28 mouse cellular contexts compared by ENCODE assay signal in the genomic region with DNA sequence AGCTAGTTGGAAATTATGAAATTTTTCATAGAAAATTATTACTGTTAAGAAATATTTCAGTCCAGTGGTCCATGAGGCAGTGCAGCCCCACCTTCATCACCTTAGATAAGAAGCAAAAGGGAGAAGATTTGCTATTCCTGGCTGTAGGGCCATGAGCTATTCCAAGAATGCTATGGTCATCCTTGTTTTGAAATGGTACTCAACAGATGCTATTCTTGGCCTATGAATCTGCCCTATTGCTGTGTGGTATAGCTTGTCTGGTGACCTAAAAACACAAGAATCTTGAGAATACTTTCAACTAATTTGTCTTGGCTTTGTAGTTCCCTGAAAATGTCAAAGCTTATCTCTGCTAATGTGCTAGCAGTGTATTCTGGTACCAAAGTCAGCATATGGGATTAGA.
DNase-seq lines count a peak whose midpoint lies in the region; ATAC-seq and TF ChIP-seq lines count a peak whose summit lies in the region.
"Had no signal": no experiment of that assay in that cellular context is flagged by ENCODE, and none has a peak within 500 bp of the region (broad histone marks: within the 10 kb centered on the region; RNA-seq: fewer than 3 reads in every experiment).

No protein-coding gene starts in this region.

- H3K4me2 ChIP-seq in heart, embryonic 11.5 days, result no peak overlapping the region
- no peak overlapping the region for H3K4me2 ChIP-seq in heart, embryonic 16.5 days (ENCODE audit: low read depth, low read length)
- H3K4me2 ChIP-seq in myocyte (ENCODE audit: low read depth), result no peak overlapping the region
- H3K4me2 ChIP-seq: forebrain, embryonic 12.5 days; forebrain, embryonic 15.5 days; hindbrain, embryonic 14.5 days had no signal

- H3K9ac ChIP-seq in heart, embryonic 11.5 days (ENCODE audit: low read depth, low read length), result no peak overlapping the region
- no peak overlapping the region for H3K9ac ChIP-seq in heart, embryonic 16.5 days (ENCODE audit: low read length)
- H3K9ac ChIP-seq: forebrain, embryonic 12.5 days; forebrain, embryonic 15.5 days; hindbrain, embryonic 14.5 days had no signal

- no peak overlapping the region for H3K27ac ChIP-seq in heart, embryonic 11.5 days (ENCODE audit: low read depth, low read length)
- H3K27ac ChIP-seq in heart, embryonic 16.5 days (ENCODE audit: low read length), result no peak overlapping the region; the same call in 1 of the 2 replicates
- H3K27ac ChIP-seq in forebrain, embryonic 10.5 days, result no peak overlapping the region
- H3K27ac ChIP-seq: forebrain, embryonic 12.5 days; forebrain, embryonic 15.5 days; hindbrain, embryonic 14.5 days; hindbrain, postnatal 0 days had no signal

- no peaks in the 10 kb centered on the region for H3K36me3 ChIP-seq in heart, embryonic 11.5 days (ENCODE audit: control insufficient read depth, insufficient read depth, low read length)
- no peaks in the 10 kb centered on the region for H3K36me3 ChIP-seq in heart, embryonic 16.5 days (ENCODE audit: control insufficient read depth, insufficient read depth)
- H3K36me3 ChIP-seq in myocyte (ENCODE audit: control insufficient read depth, insufficient read depth), result no peaks in the 10 kb centered on the region
- H3K36me3 ChIP-seq in forebrain, embryonic 10.5 days (replicated peaks), result no peaks in the 10 kb centered on the region
- H3K36me3 ChIP-seq: forebrain, embryonic 12.5 days; forebrain, embryonic 15.5 days had no signal

- H3K4me3 ChIP-seq in heart, embryonic 11.5 days (ENCODE audit: low read depth, low read length), result no peak overlapping the region
- no peak overlapping the region for H3K4me3 ChIP-seq in heart, embryonic 16.5 days (ENCODE audit: low read length)
- no peak overlapping the region for H3K4me3 ChIP-seq in myocyte
- H3K4me3 ChIP-seq in forebrain, embryonic 10.5 days, result no peak overlapping the region
- H3K4me3 ChIP-seq: forebrain, embryonic 12.5 days; forebrain, embryonic 15.5 days had no signal

- H3K9me3 ChIP-seq in heart, embryonic 11.5 days (replicated peaks; ENCODE audit: control insufficient read depth, low read length), result no peaks in the 10 kb centered on the region
- H3K9me3 ChIP-seq in heart, embryonic 16.5 days (replicated peaks; ENCODE audit: control insufficient read depth, low read length), result no peaks in the 10 kb centered on the region
- H3K9me3 ChIP-seq in forebrain, embryonic 10.5 days, result no peaks in the 10 kb centered on the region
- H3K9me3 ChIP-seq: forebrain, embryonic 12.5 days; forebrain, embryonic 15.5 days had no signal

- no peak for DNase-seq in heart, postnatal 10 days
- no peak for DNase-seq in heart, postnatal 4 days
- DNase-seq in Muller cell, postnatal 12 days (ENCODE audit: inconsistent ontology term), result peak; percentile 66
- DNase-seq in cerebellum, adult 11 months, result no peak
- no peak for DNase-seq in forebrain, embryonic 10.5 days (ENCODE audit: extremely low spot score, low spot score)
- DNase-seq: adrenal gland, postnatal 10 days; adrenal gland, postnatal 36 days; cerebellum, adult 11-12 months; cerebellum, adult 8-10 months; cerebellum, postnatal 10 days; cerebellum, postnatal 36 days; embryo, embryonic 11 days; gastrocnemius, postnatal 25 days; heart, adult 18-20 months; heart, postnatal 36 days; kidney, adult 18-20 months; kidney, adult 9 months had no signal

- TF ChIP-seq POLR2A in myocyte (IDR thresholded peaks at IDR 0.05; ENCODE audit: insufficient read length, low read depth), result no peak

- no peaks in the 10 kb centered on the region for H3K27me3 ChIP-seq in heart, embryonic 11.5 days (ENCODE audit: control insufficient read depth, insufficient read depth, low read length)
- no peaks in the 10 kb centered on the region for H3K27me3 ChIP-seq in heart, embryonic 16.5 days (ENCODE audit: control insufficient read depth, insufficient read depth, low read length)
- H3K27me3 ChIP-seq in myocyte (ENCODE audit: control insufficient read depth, insufficient read depth, insufficient read length), result no peaks in the 10 kb centered on the region
- H3K27me3 ChIP-seq in forebrain, embryonic 10.5 days (ENCODE audit: poor library complexity, severe bottlenecking), result no peaks in the 10 kb centered on the region
- H3K27me3 ChIP-seq: forebrain, embryonic 12.5 days; forebrain, embryonic 15.5 days; Patski had no signal

- no peaks in the 10 kb centered on the region for H3K79me2 ChIP-seq in myocyte (ENCODE audit: control insufficient read depth, insufficient read depth)

- 0 out of 2 replicates have a peak, but pooled peaks cover 2% of the 10 kb centered on the region for H3K4me1 ChIP-seq in heart, embryonic 11.5 days (ENCODE audit: control insufficient read depth, insufficient read depth, low read length)
- H3K4me1 ChIP-seq in heart, embryonic 16.5 days (ENCODE audit: control insufficient read depth, insufficient read depth, low read length), result peaks cover 4% of the 10 kb centered on the region; the same call in 1 of the 2 replicates
- H3K4me1 ChIP-seq in forebrain, embryonic 10.5 days, result no peaks in the 10 kb centered on the region
- H3K4me1 ChIP-seq: forebrain, embryonic 12.5 days; forebrain, embryonic 15.5 days had no signal

- intact Hi-C loops in heart, postnatal 10 days (cut with DNase I), result no loop called here

- ATAC-seq in heart, embryonic 11.5 days (replicated peaks; ENCODE audit: insufficient number of reproducible peaks, low FRiP score, low TSS enrichment), result 0 out of 2 replicates have a peak, but pooled peaks have one; percentile 35
- ATAC-seq in heart, embryonic 16.5 days (replicated peaks; ENCODE audit: extremely low read depth, insufficient read depth, low FRiP score), result peak; percentile 49; the same call in 1 of the 2 replicates
- ATAC-seq: CD4-positive, CD25-positive, alpha-beta regulatory T cell, adult 4 months; forebrain, embryonic 15.5 days; hindbrain, postnatal 0 days; inflammation-experienced regulatory T-cells, adult 6 months; intestine, embryonic 16.5 days; Patski had no signal

- no peak overlapping the region for H3ac ChIP-seq in myocyte (ENCODE audit: control insufficient read depth, insufficient read length)

TF ChIP-seq in myocyte, 11 proteins besides CTCF, POLR2A, EP300 and RAD21:
- 0 out of 2 replicates have a peak, but pooled peaks have one; percentile 20 for TF ChIP-seq CEBPB (IDR thresholded peaks at IDR 0.05; ENCODE audit: insufficient read depth, poor library complexity, severe bottlenecking)
- TF ChIP-seq MYOG (IDR thresholded peaks at IDR 0.05; ENCODE audit: control insufficient read depth in 1 of 3, insufficient read depth in 1 of 3, insufficient read length in 2 of 3, low read depth in 2 of 3), result no peak
- no peak for TF ChIP-seq SRF (IDR thresholded peaks at IDR 0.05; ENCODE audit: control insufficient read depth, insufficient read length, low read depth)
- TF ChIP-seq USF1 (IDR thresholded peaks at IDR 0.05; ENCODE audit: low read depth), result no peak
- no peak for TF ChIP-seq REST (IDR thresholded peaks at IDR 0.05; ENCODE audit: insufficient read depth, insufficient read length)
